Mouse (Mus musculus) bone marrow, adult 2 months (tissue): ENCODE data around the gene Adck1. TPM values are rescaled to one million over a fixed set of nuclear protein-coding genes. Genes with fewer than 3 reads are reported as not detected.

Experiments
- H3K27ac ChIP-seq: fragments of 200-500 bp; 2 replicates; pipeline ENCODE4 v1.5.1; 2012; ENCODE audit warnings: low read depth, mild to moderate bottlenecking, control low read depth, inconsistent platforms, low read length; ENCODE audit not compliant: control insufficient read depth, poor library complexity, insufficient read depth
- H3K4me1 ChIP-seq: fragments of 200-500 bp; 2 replicates; pipeline ENCODE4 v1.6.1; 2011; ENCODE audit warnings: low read length; ENCODE audit not compliant: control insufficient read depth, insufficient read depth
- H3K4me3 ChIP-seq: fragments of 200-500 bp; replicated peaks from 2 replicates; pipeline ENCODE3; 2011; ENCODE audit warnings: mild to moderate bottlenecking, low read depth, low read length, control low read depth; ENCODE audit not compliant: control insufficient read depth
- CTCF ChIP-seq: fragments of 200-500 bp; IDR thresholded peaks from 2 replicates; pipeline ENCODE4 v1.5.1; 2011; ENCODE audit warnings: low read length, control low read depth; ENCODE audit not compliant: control insufficient read depth, insufficient read depth
- POLR2A ChIP-seq: fragments of 200-500 bp; IDR thresholded peaks from 2 replicates; pipeline ENCODE4 v1.6.1; 2011; ENCODE audit warnings: low read depth, mild to moderate bottlenecking, control low read depth, low read length, borderline replicate concordance; ENCODE audit not compliant: control insufficient read depth
- WGBS: fragments of 180-500 bp; shearing (Covaris S2); methylation state at CpG from one replicate; pipeline ENCODE4 v1.1.7; 2018; 5-methylcytosine and 5-hydroxymethylcytosine counted together
- polyA plus RNA-seq: library from polyadenylated mRNA; stranded (reverse); fragments of >200 nt; gene quantifications from 2 replicates; pipeline ENCODE4 v1.2.4, GENCODE M21; 2011; ENCODE audit warnings: low replicate concordance; ENCODE audit not compliant: missing spikeins, insufficient read depth, insufficient read length

The Adck1 gene
- polyA plus RNA-seq, 1 experiment = 5.9 TPM

DNA sequence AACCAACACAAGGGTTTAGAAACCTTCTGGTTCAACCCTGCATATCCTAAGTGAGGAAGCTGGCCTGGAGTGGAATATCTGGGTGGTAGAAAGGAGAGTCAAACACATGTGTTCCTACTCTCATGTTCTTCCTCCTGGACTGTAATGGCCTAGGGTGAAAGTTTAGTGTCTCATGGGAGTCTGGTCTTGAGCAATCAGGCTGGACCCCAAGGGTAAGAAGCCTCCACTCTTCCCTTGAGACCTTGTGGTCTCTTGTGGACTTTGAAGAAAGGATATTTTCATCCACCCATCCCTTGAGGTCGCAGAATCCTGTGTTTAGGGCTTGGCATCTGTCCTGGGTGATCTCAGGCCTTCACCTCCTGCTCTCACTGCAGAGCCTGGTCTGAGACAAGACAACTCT lies 52.9 kb downstream of the Adck1 start:
- TF ChIP-seq CTCF (no peak), POLR2A (no peak)
- Histone ChIP-seq H3K4me1 (no peaks in the 10 kb centered on the region), H3K4me3 (no peak overlapping the region), H3K27ac (no peak overlapping the region)
- WGBS = 73% methylated on average over 1 of the region's 1 CpGs

DNA sequence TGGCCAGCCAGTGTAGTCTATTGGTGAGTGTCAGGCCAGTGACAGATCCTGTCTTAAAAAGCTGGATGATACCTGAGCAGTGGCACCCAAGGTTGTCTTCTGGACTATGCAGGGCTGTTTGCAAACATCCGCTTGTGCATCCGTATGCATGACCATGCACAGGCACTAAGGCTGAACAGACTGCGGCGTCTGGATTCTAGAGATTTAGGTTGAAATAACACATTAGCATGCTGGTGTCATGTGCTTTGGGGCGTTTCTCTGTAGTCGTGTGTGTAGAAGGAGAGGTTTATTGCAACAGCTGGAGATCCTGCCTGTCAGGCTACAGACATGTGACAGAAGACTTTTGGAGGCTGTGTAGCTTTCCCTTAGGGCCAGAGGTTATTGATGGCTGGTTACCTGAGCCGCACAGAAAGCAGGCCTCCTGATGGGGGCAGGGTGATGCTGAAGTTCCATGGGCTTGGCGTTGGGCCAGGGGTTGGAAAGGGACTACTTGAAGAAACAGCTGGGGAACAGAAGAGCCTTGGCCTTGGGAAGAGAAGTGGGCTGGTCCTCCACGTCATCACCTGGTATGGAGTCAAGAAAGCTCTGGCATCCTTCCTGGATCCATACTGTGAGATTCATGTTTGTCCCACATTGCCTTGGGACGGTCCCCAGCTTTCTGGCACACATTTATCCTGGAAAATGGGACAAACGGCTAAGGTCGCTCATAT lies 59.7 kb downstream of the Adck1 start:
- H3K27ac ChIP-seq = no peak overlapping the region
- no peak for TF ChIP-seq CTCF
- TF ChIP-seq POLR2A = no peak
- H3K4me3 ChIP-seq = no peak overlapping the region
- 79% methylated on average over 12 of the region's 12 CpGs for WGBS
- no peaks in the 10 kb centered on the region for H3K4me1 ChIP-seq

DNA sequence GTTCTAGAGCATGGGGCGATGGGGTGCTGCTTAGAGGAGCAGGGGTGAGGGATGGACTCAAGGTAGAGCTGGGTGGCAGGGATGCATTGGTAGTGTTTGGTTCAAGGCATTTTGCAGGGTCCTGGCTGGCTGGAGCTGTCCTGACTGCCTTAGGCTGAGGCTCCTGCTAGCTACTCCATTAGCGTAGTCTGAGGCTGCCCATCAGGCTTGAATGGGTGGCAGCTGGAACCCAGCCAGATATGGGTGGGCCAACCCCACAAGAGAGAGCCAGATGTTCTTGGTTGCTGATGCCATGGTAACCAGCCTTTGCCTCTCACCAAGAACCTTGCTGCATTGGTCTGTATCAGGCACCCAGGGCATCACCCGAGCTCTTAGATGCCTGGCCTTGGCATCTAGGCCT lies 66.6 kb downstream of the Adck1 start:
- no peak overlapping the region for H3K27ac ChIP-seq
- 82% methylated on average over 3 of the region's 3 CpGs for WGBS
- H3K4me3 ChIP-seq = no peak overlapping the region
- no peak for TF ChIP-seq POLR2A
- TF ChIP-seq CTCF = no peak
- 0 out of 2 replicates have a peak, but pooled peaks cover 2% of the 10 kb centered on the region for H3K4me1 ChIP-seq

DNA sequence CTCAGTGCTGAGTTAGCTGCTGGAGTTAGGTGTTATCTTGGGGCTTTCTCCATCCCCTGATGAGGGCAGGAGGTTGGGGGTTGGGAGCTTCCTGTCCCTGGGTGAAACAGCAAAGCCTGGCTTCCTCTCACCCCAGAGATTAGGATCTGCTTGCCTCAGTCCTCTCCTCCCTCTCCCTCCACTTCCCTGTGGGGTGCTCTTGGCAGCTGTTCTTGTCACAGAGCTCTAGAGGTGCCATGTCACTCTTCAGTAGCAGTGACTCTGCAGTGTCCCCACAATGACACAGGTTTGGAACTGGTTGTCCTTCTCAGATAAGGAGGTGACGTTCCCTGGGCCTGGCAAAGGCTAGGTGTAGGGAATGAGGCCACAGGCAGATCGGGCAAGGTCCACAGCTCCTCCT lies 68.4 kb downstream of the Adck1 start:
- TF ChIP-seq CTCF (no peak), POLR2A (no peak)
- H3K27ac ChIP-seq = 0 out of 2 replicates have a peak overlapping the region, but pooled peaks have one; percentile 7
- no peak overlapping the region for H3K4me3 ChIP-seq
- H3K4me1 ChIP-seq = 0 out of 2 replicates have a peak, but pooled peaks cover 2% of the 10 kb centered on the region
- 25% methylated on average over 2 of the region's 2 CpGs for WGBS

DNA sequence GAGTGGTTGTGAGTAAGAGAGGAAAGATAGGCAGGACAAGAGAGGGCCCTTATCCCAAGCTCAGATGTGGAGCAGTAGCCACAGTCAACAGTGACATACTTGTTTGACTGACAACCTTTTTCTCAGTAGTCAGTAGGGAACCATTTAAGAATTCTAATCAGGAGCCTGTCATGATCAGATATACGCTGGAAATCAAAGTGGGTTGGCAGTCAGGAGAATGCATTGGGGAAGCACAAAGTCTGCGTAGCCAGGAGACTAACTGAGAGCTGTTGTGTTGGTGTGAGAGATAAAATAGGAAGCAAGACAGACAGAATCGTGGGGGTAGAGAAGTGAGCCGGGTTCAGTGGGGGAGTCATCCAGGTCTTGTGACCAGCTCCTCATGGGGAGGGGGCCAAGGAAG lies 71.9 kb downstream of the Adck1 start:
- 71% methylated on average over 4 of the region's 4 CpGs for WGBS
- H3K4me1 ChIP-seq = 0 out of 2 replicates have a peak, but pooled peaks cover 2% of the 10 kb centered on the region

DNA sequence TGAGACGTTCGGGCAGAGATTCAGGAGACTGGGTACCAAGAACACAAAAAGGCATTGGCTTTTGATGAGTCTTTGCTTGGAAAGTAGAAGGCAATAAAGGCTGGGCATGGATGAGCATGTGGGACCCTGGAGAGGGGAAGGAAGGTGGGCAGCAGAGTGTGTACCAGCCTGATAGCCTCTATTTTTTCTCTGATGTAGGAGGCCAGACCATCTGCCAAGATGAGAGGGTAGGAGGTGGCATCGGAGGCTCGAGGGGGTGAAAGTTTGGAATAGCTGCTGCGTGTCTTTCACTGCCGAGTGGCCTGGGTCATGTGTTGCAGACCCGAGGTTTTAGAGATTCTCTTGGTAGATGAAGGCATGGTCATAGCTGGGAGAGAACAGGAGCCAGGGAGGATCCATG lies 72.8 kb downstream of the Adck1 start:
- no peak overlapping the region for H3K27ac ChIP-seq
- TF ChIP-seq CTCF = no peak
- no peak for TF ChIP-seq POLR2A
- peaks cover 3% of the 10 kb centered on the region; the same call in 1 of the 2 replicates for H3K4me1 ChIP-seq
- H3K4me3 ChIP-seq = no peak overlapping the region
- WGBS = 88% methylated on average over 7 of the region's 7 CpGs

More for the DNA sequence above, 71.9 kb downstream of the Adck1 start:
- Histone ChIP-seq H3K4me3 (no peak overlapping the region), H3K27ac (no peak overlapping the region)
- TF ChIP-seq POLR2A (no peak), CTCF (no peak)

DNA sequence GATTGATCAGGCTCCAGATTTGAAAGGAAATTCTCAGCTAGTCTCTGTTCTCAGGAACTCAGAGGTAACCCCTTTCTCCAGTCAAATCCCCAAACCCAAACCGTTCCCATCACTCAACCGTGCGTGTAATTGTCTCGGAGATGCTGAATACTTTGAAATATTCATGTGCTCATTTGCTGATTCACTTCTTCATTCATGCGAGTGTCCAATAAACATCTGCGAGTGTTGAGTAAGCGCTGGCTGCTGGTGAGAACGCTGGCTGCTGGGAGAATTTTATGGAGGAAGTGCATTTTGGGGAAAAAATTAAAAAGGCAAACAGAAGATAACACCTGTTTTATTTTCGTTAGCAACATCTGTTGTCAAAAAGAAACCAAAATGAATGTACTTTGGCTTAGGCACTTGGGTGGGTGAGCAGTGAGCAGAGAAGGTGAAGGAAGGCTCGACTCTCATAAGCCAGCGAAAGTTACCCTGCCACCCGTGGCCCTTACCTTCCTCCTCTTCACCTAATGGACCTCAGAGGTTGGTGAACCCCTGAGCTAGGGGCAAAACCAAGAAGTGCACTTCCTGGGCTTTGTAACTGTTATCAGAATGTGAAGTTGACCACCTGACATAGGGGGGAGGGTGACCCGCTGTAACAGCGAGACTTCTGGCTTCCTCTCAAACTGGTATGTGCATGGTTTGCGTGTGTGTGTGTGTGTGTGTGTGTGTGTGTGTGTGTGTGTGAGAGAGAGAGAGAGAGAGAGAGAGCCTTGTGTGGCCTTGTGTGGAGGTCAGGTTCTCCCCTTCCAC lies 76.8 kb downstream of the Adck1 start:
- Histone ChIP-seq H3K4me1 (peaks cover 1% of the 10 kb centered on the region; the same call in 1 of the 2 replicates), H3K4me3 (no peak overlapping the region), H3K27ac (no peak overlapping the region; the same call in 1 of the 2 replicates)
- TF ChIP-seq POLR2A (no peak), CTCF (no peak)
- WGBS = 8% methylated on average over 15 of the region's 15 CpGs

DNA sequence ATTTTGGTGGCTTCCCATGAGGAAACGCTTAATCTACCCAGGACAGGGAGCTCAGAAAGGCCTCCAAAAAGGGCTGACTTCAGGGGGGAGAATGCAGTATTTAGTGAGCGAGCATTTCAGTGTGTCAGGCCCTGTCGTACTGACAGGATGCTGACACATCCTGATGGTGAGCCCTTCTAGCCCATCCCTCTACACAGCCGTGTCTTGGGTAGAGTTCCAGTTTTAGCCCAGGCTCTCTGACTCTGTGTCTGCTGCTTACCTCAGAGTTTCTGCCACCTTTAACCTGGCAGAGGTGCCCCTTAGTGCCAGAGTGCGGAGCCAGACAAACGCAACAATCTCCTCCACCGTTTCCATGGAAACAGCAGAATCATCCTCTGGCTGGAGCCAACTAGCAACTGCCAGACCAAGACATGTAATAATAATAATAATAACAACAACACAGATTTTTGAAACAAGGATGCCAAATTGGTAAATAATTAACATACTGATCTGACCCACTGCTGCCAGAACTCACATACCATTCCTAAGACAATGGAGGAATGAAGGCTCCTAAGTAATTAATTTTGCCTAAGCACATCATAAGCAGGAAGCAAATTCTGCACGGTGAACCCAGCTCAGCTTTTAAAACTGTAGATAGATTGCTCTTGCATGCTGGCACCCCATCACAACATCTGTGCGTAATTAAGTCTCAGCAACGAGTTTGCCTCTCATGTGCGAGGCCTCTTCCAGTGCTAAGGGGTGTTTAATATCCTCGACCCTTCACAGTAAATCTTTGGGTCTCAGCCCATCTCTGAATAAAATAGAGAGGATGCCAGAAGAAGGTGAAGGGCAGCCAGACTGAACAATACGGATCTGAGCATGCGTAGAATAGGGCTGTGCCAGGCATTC lies 81.8 kb downstream of the Adck1 start:
- WGBS = 86% methylated on average over 14 of the region's 14 CpGs
- Histone ChIP-seq H3K4me3 (no peak overlapping the region), H3K27ac (no peak overlapping the region), H3K4me1 (peaks cover 1% of the 10 kb centered on the region; the same call in 1 of the 2 replicates)
- TF ChIP-seq CTCF (no peak), POLR2A (no peak)
